Mouse (Mus musculus) liver, adult 2 months (tissue): ENCODE results near the gene Cfap45. TPM values are rescaled to one million over a fixed set of nuclear protein-coding genes. Genes with fewer than 3 reads are reported as not detected.

Source experiments
- DNase-seq: peaks from one replicate; pipeline ENCODE4 v3.0.0-alpha.2; 2011; ENCODE audit warnings: low read depth, low spot score; ENCODE audit errors: extremely low read depth
- H3K27ac ChIP-seq: fragments of 200-500 bp; replicated peaks from 2 replicates; pipeline ENCODE4 v1.5.1; 2012; ENCODE audit warnings: low read depth, mild to moderate bottlenecking, control low read depth, inconsistent platforms, low read length; ENCODE audit not compliant: insufficient read depth
- H3K27me3 ChIP-seq: fragments of 200-500 bp; 2 replicates; pipeline ENCODE4 v1.6.1; 2012; ENCODE audit warnings: mild to moderate bottlenecking, moderate library complexity, low read length, inconsistent platforms; ENCODE audit not compliant: control insufficient read depth, insufficient read depth
- H3K36me3 ChIP-seq: fragments of 200-500 bp; 2 replicates; pipeline ENCODE4 v1.6.1; 2012; ENCODE audit warnings: low read length, inconsistent platforms; ENCODE audit not compliant: control insufficient read depth, insufficient read depth
- H3K4me1 ChIP-seq: fragments of 200-500 bp; 2 replicates; pipeline ENCODE4 v1.6.1; 2011; ENCODE audit warnings: low read length; ENCODE audit not compliant: control insufficient read depth, insufficient read depth
- H3K4me3 ChIP-seq: fragments of 200-500 bp; 2 replicates; pipeline ENCODE4 v1.5.1; 2011; ENCODE audit warnings: low read depth, mild to moderate bottlenecking, control low read depth, low read length, moderate library complexity; ENCODE audit not compliant: insufficient read depth
- H3K79me2 ChIP-seq: fragments of 200-500 bp; 2 replicates; pipeline ENCODE4 v1.6.1; 2012; ENCODE audit warnings: inconsistent platforms, mild to moderate bottlenecking, low read length, moderate library complexity; ENCODE audit not compliant: control insufficient read depth, insufficient read depth
- H3K9ac ChIP-seq: fragments of 200-500 bp; 2 replicates; pipeline ENCODE4 v1.6.1; 2012; ENCODE audit warnings: low read depth, mild to moderate bottlenecking, control low read depth, inconsistent platforms, low read length
- CTCF ChIP-seq: fragments of 200-500 bp; IDR thresholded peaks from 2 replicates; pipeline ENCODE4 v1.5.1; 2011; ENCODE audit warnings: low read depth, low read length, control low read depth
- POLR2A ChIP-seq: fragments of 200-500 bp; IDR thresholded peaks from 2 replicates; pipeline ENCODE4 v1.6.1; 2011; ENCODE audit warnings: low read length, control low read depth; ENCODE audit not compliant: insufficient read depth; ENCODE audit errors: extremely low read depth
- WGBS: fragments of 180-500 bp; shearing (Covaris S2); methylation state at CpG from one replicate; pipeline ENCODE4 v1.1.7; 2018; 5-methylcytosine and 5-hydroxymethylcytosine counted together
- polyA plus RNA-seq: library from polyadenylated mRNA; depleted of rRNA; stranded (reverse); fragments of >200 nt; gene quantifications from 2 replicates; pipeline ENCODE4 v1.2.3, GENCODE M21; 2012; rRNA removed
- total RNA-seq: library from RNA; depleted of rRNA; stranded (reverse); fragments of >200 nt; gene quantifications from 2 replicates; pipeline ENCODE4 v1.2.3, GENCODE M21; 2014; rRNA removed

The Cfap45 gene
- total and polyA plus RNA-seq, 2 experiments: 0.09 TPM; not detected in 1

DNA sequence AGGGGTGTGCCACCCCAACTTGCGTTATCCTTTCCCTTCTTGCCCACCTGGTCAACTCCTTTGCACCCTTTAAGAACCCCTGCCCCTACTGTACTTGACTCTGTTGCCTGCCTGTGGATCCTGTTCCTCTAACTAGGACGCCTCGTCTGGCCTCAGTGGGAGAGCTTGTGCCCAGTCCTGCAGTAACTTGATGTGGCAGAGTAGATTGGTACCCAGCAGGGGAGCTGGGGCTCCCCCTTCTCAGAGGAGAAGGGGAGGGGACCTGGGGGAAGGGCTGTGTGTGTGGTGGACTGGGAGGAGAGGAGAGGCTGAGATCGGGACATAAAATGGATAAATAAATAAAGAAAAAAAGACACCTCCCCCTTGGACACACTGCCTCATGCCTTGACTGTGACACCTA lies 64.4 kb downstream of the Cfap45 start:
- Histone ChIP-seq H3K27ac (no peak overlapping the region), H3K4me3 (no peak overlapping the region), H3K79me2 (no peaks in the 10 kb centered on the region), H3K9ac (no peak overlapping the region), H3K36me3 (no peaks in the 10 kb centered on the region), H3K4me1 (no peaks in the 10 kb centered on the region), H3K27me3 (no peaks in the 10 kb centered on the region)
- no peak for TF ChIP-seq CTCF
- no peak for TF ChIP-seq POLR2A
- DNase-seq: no peak
- WGBS: 57% methylated on average over 4 of the region's 4 CpGs

DNA sequence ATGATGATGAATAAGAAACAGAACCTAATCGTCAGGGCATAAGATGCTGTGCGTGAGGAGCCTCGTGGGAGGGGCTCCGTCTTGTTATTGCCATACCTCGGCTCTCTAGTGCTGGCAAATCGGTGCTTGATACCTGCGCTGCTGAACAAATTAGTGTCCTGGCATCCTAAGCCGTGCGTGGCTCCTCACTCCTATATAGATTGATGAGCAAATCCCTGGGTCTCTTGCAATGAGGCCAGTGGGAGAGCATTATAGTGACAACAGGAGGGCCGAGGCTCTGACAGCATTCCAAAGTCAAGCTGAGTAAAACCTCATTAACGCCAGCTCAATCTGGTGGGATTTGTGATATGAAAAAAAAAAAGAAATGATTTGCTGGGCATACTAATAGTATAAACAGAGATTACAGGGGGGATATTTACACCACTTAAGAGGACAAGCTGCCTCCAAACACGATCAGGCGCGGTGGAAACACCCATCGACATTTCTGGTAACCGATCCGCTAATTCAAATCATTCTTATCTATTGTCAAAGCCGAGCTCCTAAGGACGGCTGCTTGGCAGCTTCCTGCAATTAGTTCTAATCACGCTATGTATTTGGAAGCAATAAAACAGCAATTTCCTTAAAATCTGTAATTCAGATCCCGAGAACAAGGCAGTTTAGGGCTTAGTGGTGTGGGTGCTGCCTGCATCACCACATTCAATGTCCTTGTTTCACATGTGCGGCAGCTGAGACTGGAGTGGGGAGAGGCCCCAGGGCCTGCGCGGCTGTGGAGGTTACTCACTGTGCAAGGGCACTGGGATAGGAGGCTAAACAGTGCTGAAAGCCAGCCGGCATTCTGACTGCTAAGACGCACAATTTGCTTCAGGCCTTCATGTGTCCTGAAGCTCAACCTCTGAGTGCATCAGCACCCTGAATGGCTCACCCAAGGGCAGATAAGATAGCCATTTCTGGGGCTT lies 65.3 kb downstream of the Cfap45 start:
- no peak for DNase-seq
- H3K27me3 ChIP-seq: no peaks in the 10 kb centered on the region
- no peak overlapping the region for H3K27ac ChIP-seq
- H3K79me2 ChIP-seq: no peaks in the 10 kb centered on the region
- no peak overlapping the region for H3K9ac ChIP-seq
- H3K4me3 ChIP-seq: no peak overlapping the region
- H3K4me1 ChIP-seq: no peaks in the 10 kb centered on the region; the same call in 1 of the 2 replicates
- no peaks in the 10 kb centered on the region for H3K36me3 ChIP-seq
- WGBS: 40% methylated on average over 26 of the region's 26 CpGs
- TF ChIP-seq CTCF: no peak
- no peak for TF ChIP-seq POLR2A

DNA sequence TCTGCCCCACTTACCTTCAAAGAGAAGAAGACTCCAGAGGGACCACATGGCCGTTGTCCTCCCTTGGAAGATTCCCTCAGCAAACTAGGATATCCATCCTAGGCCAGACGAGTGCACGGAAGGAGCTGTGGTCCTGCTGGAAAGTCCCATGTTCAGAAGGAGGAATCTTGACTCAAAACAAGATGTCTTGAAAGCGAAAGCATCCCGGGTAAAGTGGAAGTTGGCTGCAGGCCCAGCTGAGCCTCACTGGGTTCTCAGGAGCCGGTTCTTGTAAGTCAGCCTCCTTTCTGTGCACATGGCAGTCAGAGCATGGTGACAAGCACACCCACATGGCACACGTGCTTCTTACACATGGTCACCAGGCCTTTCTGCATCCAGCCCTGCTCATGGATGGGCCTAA lies 69.8 kb downstream of the Cfap45 start, which contains the start of gene Slamf8:
Gene Slamf8, minus strand, starts transcription at position 184 of the 400 bp plus-strand sequence.
- no peak for TF ChIP-seq POLR2A
- TF ChIP-seq CTCF: no peak
- Histone ChIP-seq H3K36me3 (no peaks in the 10 kb centered on the region), H3K27ac (no peak within 1 kb of the TSS), H3K4me3 (no peak within 1 kb of the TSS), H3K79me2 (no peaks in the 10 kb centered on the region), H3K4me1 (no peaks in the 10 kb centered on the region; the same call in 1 of the 2 replicates), H3K9ac (no peak within 1 kb of the TSS), H3K27me3 (no peaks in the 10 kb centered on the region)
- WGBS: 67% methylated on average over 7 of the region's 7 CpGs
- DNase-seq: peak; percentile 40

DNA sequence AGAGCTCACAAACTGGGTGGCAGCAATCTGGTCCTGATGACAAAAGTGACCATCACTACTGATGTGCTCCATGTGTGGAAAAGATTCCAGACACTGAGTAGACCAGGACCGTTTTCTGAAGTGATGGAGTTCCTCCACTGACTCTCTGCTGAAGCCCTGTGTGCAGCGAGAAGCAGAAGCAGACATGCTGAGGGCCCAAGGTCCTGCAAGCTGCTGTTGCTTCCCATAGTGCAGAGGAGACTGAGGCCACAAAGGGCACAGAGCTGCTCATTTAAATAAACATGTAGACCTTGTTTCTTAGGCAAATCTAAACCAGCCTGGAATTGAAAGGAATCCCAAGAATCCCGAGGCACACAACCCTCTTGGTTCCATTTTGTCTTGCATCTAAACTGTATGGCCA lies 72.7 kb downstream of the Cfap45 start:
- DNase-seq: no peak
- H3K4me3 ChIP-seq: no peak overlapping the region
- no peaks in the 10 kb centered on the region for H3K27me3 ChIP-seq
- H3K36me3 ChIP-seq: no peaks in the 10 kb centered on the region
- no peaks in the 10 kb centered on the region; the same call in 1 of the 2 replicates for H3K4me1 ChIP-seq
- H3K9ac ChIP-seq: no peak overlapping the region
- WGBS: 57% methylated on average over 3 of the region's 3 CpGs
- no peak overlapping the region for H3K27ac ChIP-seq
- no peaks in the 10 kb centered on the region for H3K79me2 ChIP-seq
- no peak for TF ChIP-seq POLR2A

DNA sequence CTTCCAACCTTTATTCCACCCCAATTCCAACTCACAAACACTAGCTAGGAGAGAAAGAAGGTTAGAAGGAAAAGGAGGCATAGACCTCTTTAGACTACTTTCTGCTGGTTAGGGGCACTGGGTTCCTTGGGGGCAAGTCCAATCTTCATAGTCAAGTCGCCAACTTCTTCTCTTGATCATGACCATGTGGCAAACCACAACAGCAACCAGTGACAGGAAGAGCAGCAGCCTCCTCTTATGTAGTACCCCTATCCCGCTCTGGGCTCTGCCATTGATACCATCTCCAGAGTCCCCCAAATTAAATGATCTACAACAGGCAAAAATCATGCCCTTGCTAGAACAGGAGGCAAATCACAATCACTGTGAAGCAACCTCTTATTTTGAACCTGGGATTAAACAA lies 73.4 kb downstream of the Cfap45 start:
- H3K27me3 ChIP-seq: no peaks in the 10 kb centered on the region
- no peak overlapping the region for H3K9ac ChIP-seq
- DNase-seq: no peak
- TF ChIP-seq CTCF: no peak
- H3K4me1 ChIP-seq: no peaks in the 10 kb centered on the region; the same call in 1 of the 2 replicates
- no peak overlapping the region for H3K27ac ChIP-seq
- no peaks in the 10 kb centered on the region for H3K79me2 ChIP-seq
- no peak overlapping the region for H3K4me3 ChIP-seq
- WGBS: 85% methylated on average over 2 of the region's 2 CpGs
- H3K36me3 ChIP-seq: no peaks in the 10 kb centered on the region

DNA sequence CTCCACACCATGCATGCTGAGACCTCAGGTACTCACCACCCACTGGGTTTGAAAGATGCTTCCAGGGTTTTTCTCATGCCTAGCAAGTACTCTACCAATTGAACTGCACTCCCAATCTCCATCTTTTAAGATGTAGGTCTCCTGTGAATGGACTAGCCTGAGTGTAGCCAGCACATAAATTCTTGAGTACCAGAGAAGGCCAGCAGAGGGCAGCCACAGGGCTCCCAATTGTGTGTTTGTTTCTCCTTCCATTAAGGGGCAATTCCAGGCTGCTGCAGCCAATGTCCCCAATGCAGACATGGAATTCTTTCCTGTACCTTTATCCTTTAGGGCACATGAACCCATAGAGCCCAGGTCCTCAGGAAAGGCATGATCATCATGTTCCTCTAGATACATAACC lies 73.9 kb downstream of the Cfap45 start:
- Histone ChIP-seq H3K27ac (no peak overlapping the region), H3K27me3 (no peaks in the 10 kb centered on the region)

More for the DNA sequence above, 73.9 kb downstream of the Cfap45 start:
- H3K36me3 ChIP-seq: no peaks in the 10 kb centered on the region
- TF ChIP-seq POLR2A (no peak), CTCF (peak; percentile 53; the same call in 1 of the 2 replicates)
- no peaks in the 10 kb centered on the region; the same call in 1 of the 2 replicates for H3K4me1 ChIP-seq
- no peak overlapping the region for H3K4me3 ChIP-seq
- no peak for DNase-seq
- no peaks in the 10 kb centered on the region for H3K79me2 ChIP-seq
- no peak overlapping the region for H3K9ac ChIP-seq

Other genes with a start within 250 kb of the Cfap45 start
- gene Atp1a2, start 222.7 kb upstream of the Cfap45 start, total RNA-seq: 0.92 and 0.94 TPM in 2 replicates
- gene Atp1a2, start 222.7 kb upstream of the Cfap45 start, polyA plus RNA-seq: 0.37 and 0.59 TPM in 2 replicates
- gene Kcnj9, start 191.5 kb upstream of the Cfap45 start, total RNA-seq: 0.09 and 0.20 TPM in 2 replicates
- gene Kcnj9, start 191.5 kb upstream of the Cfap45 start, polyA plus RNA-seq: 0.02 and 0.09 TPM in 2 replicates
- 0.37 and 0.47 TPM in 2 replicates for gene Kcnj10, start 179.6 kb upstream of the Cfap45 start, total RNA-seq
- gene Kcnj10, start 179.6 kb upstream of the Cfap45 start, polyA plus RNA-seq: 0.34 and 0.39 TPM in 2 replicates
- 3.6 and 3.7 TPM in 2 replicates for gene Pigm, start 144.3 kb upstream of the Cfap45 start, total RNA-seq
- gene Pigm, start 144.3 kb upstream of the Cfap45 start, polyA plus RNA-seq: 2.9 and 4.4 TPM in 2 replicates
- gene Slamf9, start 45.4 kb upstream of the Cfap45 start, total RNA-seq: 0.87 and 0.92 TPM in 2 replicates
- gene Slamf9, start 45.4 kb upstream of the Cfap45 start, polyA plus RNA-seq: 0.17 and 0.53 TPM in 2 replicates
- gene Igsf9, start 39.0 kb upstream of the Cfap45 start, total RNA-seq: 0.27 and 0.28 TPM in 2 replicates
- gene Igsf9, start 39.0 kb upstream of the Cfap45 start, polyA plus RNA-seq: 0.55 and 0.80 TPM in 2 replicates
- gene Tagln2, start 20.8 kb upstream of the Cfap45 start, total RNA-seq: 14.9 and 18.7 TPM in 2 replicates
- gene Tagln2, start 20.8 kb upstream of the Cfap45 start, polyA plus RNA-seq: 22.3 and 25.6 TPM in 2 replicates
- 0.07 TPM in 1 of 2 replicates, not detected in the other for gene Vsig8, start 35.1 kb downstream of the Cfap45 start, total RNA-seq
- gene Vsig8, start 35.1 kb downstream of the Cfap45 start, polyA plus RNA-seq: not detected in 2 replicates
- gene Slamf8, start 69.8 kb downstream of the Cfap45 start, total RNA-seq: 1.3 and 1.7 TPM in 2 replicates
- 0.45 and 1.2 TPM in 2 replicates for gene Slamf8, start 69.8 kb downstream of the Cfap45 start, polyA plus RNA-seq
- gene Fcrl6, start 81.8 kb downstream of the Cfap45 start, total RNA-seq: not detected in 2 replicates
- gene Fcrl6, start 81.8 kb downstream of the Cfap45 start, polyA plus RNA-seq: not detected in 2 replicates
- gene Dusp23, start 112.2 kb downstream of the Cfap45 start, total RNA-seq: 3.5 and 5.6 TPM in 2 replicates
- 30.9 and 44.1 TPM in 2 replicates for gene Dusp23, start 112.2 kb downstream of the Cfap45 start, polyA plus RNA-seq
- gene Crp, start 177.3 kb downstream of the Cfap45 start, total RNA-seq: 470 and 497 TPM in 2 replicates
- 279 and 317 TPM in 2 replicates for gene Crp, start 177.3 kb downstream of the Cfap45 start, polyA plus RNA-seq